Comparison of ENCODE assay signal across 17 mouse cellular contexts in the genomic region with DNA sequence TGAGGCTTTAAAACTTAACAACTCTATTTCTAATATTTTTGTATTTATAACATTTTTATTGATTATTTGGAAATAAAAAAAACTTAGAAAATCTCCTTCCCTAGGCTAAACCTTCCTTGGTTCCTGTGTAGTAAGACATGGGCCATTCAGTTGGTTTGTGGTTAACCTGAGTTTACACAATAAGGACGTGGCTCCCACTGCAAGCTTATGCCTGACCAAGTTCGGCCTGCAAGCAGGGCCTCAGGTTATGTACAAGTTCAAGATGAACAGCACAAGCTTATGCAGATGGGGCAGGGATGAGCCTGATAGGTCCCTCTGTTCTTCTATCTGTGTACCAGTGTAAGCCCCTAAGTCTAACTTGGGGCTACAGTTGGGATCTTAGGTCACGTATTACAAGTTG. TPM values are rescaled to one million over a fixed set of nuclear protein-coding genes. Genes with fewer than 3 reads are reported as not detected.
"Had no signal": no experiment of that assay in that cellular context is flagged by ENCODE, and none has a peak within 500 bp of the region (broad histone marks: within the 10 kb centered on the region; RNA-seq: fewer than 3 reads in every experiment).

No protein-coding gene starts in this region.

- ATAC-seq: midbrain, embryonic 15.5 days had no signal

- DNase-seq: kidney, adult 11 months; kidney, adult 8-10 months; kidney, postnatal 10 days; kidney, postnatal 36 days; layer of hippocampus, postnatal 36 days; liver, embryonic 13.5 days; lung, postnatal 10 days; lung, postnatal 36 days; thymus, adult 18-20 months had no signal

RNA-seq across cellular contexts. Expression of a gene that starts 19.1 kb away (rescaled TPM):
- total RNA-seq: layer of hippocampus, adult 8-10 months; layer of hippocampus, postnatal 10 days; layer of hippocampus, postnatal 36 days; left cerebral cortex, adult 2 months; left cerebral cortex, postnatal 10 days; left cerebral cortex, postnatal 36 days; liver, adult 2 months; neutrophil, adult 5-6 weeks had no signal
